Mouse (Mus musculus) thymus, adult 2 months (tissue): ENCODE data around the gene Eddm3b. TPM values are rescaled to one million over a fixed set of nuclear protein-coding genes. Genes with fewer than 3 reads are reported as not detected.

Source experiments
- DNase-seq: peaks from one replicate; pipeline ENCODE4 v3.0.0; 2021
- H3K27ac ChIP-seq: fragments of 200-500 bp; 2 replicates; pipeline ENCODE4 v1.5.1; 2012; ENCODE audit warnings: low read length, control low read depth; ENCODE audit not compliant: control insufficient read depth, insufficient read depth
- H3K27me3 ChIP-seq: fragments of 200-500 bp; 2 replicates; pipeline ENCODE4 v1.6.1; 2012; ENCODE audit warnings: mild to moderate bottlenecking, low read length, moderate library complexity, mixed read lengths; ENCODE audit not compliant: control insufficient read depth, insufficient read depth
- H3K36me3 ChIP-seq: fragments of 200-500 bp; 2 replicates; pipeline ENCODE4 v1.6.1; 2012; ENCODE audit warnings: mild to moderate bottlenecking, low read length, moderate library complexity; ENCODE audit not compliant: control insufficient read depth, insufficient read depth
- H3K4me1 ChIP-seq: fragments of 200-500 bp; replicated peaks from 2 replicates; pipeline ENCODE4 v1.6.1; 2012; ENCODE audit warnings: low read length; ENCODE audit not compliant: control insufficient read depth, insufficient read depth
- H3K4me3 ChIP-seq: fragments of 200-500 bp; 2 replicates; pipeline ENCODE4 v1.5.1; 2012; ENCODE audit warnings: mild to moderate bottlenecking, low read length, control low read depth, moderate library complexity; ENCODE audit not compliant: control insufficient read depth, insufficient read depth
- CTCF ChIP-seq: fragments of 200-500 bp; IDR thresholded peaks from 2 replicates; pipeline ENCODE4 v1.5.1; 2012; ENCODE audit warnings: mild to moderate bottlenecking, control low read depth, low read length, moderate library complexity, borderline replicate concordance; ENCODE audit not compliant: control insufficient read depth, poor library complexity, insufficient read depth; ENCODE audit errors: extremely low read depth
- POLR2A ChIP-seq: fragments of 200-500 bp; IDR thresholded peaks from 2 replicates; pipeline ENCODE4 v1.6.1; 2012; ENCODE audit warnings: mild to moderate bottlenecking, low read length, control low read depth, moderate library complexity; ENCODE audit not compliant: control insufficient read depth, poor library complexity, insufficient read depth; ENCODE audit errors: extremely low read depth
- WGBS: fragments of 180-500 bp; shearing (Covaris S2); methylation state at CpG from one replicate; pipeline ENCODE4 v1.1.7; 2018; 5-methylcytosine and 5-hydroxymethylcytosine counted together
- polyA plus RNA-seq: library from polyadenylated mRNA; depleted of rRNA; stranded (reverse); fragments of >200 nt; gene quantifications from 2 replicates; pipeline ENCODE4 v1.2.3, GENCODE M21; 2012

Eddm3b gene
- polyA plus RNA-seq, 1 experiment: not detected

- DNase-seq: no peak
- Histone ChIP-seq H3K36me3 (no peaks in the 10 kb centered on the region), H3K4me1 (peaks cover 4% of the 10 kb centered on the region; the same call in 1 of the 2 replicates), H3K4me3 (no peak overlapping the region), H3K27ac (no peak overlapping the region), H3K27me3 (no peaks in the 10 kb centered on the region)
- TF ChIP-seq CTCF: no peak
- WGBS: 72% methylated on average over 2 of the region's 2 CpGs
Observed at GRCm38 (mm10) chr14:51127648-51128258, 13.5 kb downstream of the Eddm3b start.

- WGBS: 28% methylated on average over 9 of the region's 9 CpGs
- H3K4me3 ChIP-seq: no peak overlapping the region
- no peaks in the 10 kb centered on the region for H3K36me3 ChIP-seq
- no peaks in the 10 kb centered on the region for H3K27me3 ChIP-seq
- H3K27ac ChIP-seq: no peak overlapping the region
- DNase-seq: no peak
- TF ChIP-seq POLR2A (no peak), CTCF (no peak)
- peaks cover 4% of the 10 kb centered on the region; the same call in 1 of the 2 replicates for H3K4me1 ChIP-seq
Observed at GRCm38 (mm10) chr14:51128775-51129623, 14.8 kb downstream of the Eddm3b start.

GRCm38 (mm10) chr14:51129624-51129975 lies 15.4 kb downstream of the Eddm3b start:
- WGBS: 52% methylated on average over 4 of the region's 4 CpGs
- H3K27ac ChIP-seq: no peak overlapping the region
- TF ChIP-seq POLR2A (no peak), CTCF (no peak)
- peaks cover 4% of the 10 kb centered on the region; the same call in 1 of the 2 replicates for H3K4me1 ChIP-seq
- H3K4me3 ChIP-seq: no peak overlapping the region
- no peaks in the 10 kb centered on the region for H3K27me3 ChIP-seq
- no peaks in the 10 kb centered on the region for H3K36me3 ChIP-seq
- DNase-seq: no peak

- Histone ChIP-seq H3K27ac (no peak overlapping the region), H3K27me3 (no peaks in the 10 kb centered on the region), H3K4me3 (no peak overlapping the region), H3K36me3 (no peaks in the 10 kb centered on the region), H3K4me1 (peaks cover 4% of the 10 kb centered on the region; the same call in 1 of the 2 replicates)
- WGBS: 60% methylated on average over 9 of the region's 9 CpGs
- TF ChIP-seq POLR2A (no peak), CTCF (no peak)
- no peak for DNase-seq
Observed at GRCm38 (mm10) chr14:51130315-51130940, 16.2 kb downstream of the Eddm3b start.

- H3K4me3 ChIP-seq: no peak overlapping the region
- 86% methylated on average over 7 of the region's 7 CpGs for WGBS
- no peak for DNase-seq
- no peaks in the 10 kb centered on the region for H3K27me3 ChIP-seq
- no peaks in the 10 kb centered on the region for H3K36me3 ChIP-seq
- H3K4me1 ChIP-seq: peaks cover 4% of the 10 kb centered on the region; the same call in 1 of the 2 replicates
- TF ChIP-seq CTCF (no peak), POLR2A (no peak)
- no peak overlapping the region for H3K27ac ChIP-seq
Observed at GRCm38 (mm10) chr14:51131086-51131815, 17.0 kb downstream of the Eddm3b start.

- no peak overlapping the region for H3K4me3 ChIP-seq
- H3K27ac ChIP-seq: no peak overlapping the region
- WGBS: 87% methylated on average over 4 of the region's 4 CpGs
- H3K36me3 ChIP-seq: no peaks in the 10 kb centered on the region
- H3K27me3 ChIP-seq: no peaks in the 10 kb centered on the region
- peaks cover 4% of the 10 kb centered on the region; the same call in 1 of the 2 replicates for H3K4me1 ChIP-seq
- no peak for DNase-seq
- TF ChIP-seq POLR2A (no peak), CTCF (no peak)
Observed at GRCm38 (mm10) chr14:51132372-51132771, 18.1 kb downstream of the Eddm3b start.
